Mouse (Mus musculus): Measurements from ENCODE around the gene Tas1r1. TPM values are rescaled to one million over a fixed set of nuclear protein-coding genes. Genes with fewer than 3 reads are reported as not detected.

Gene Tas1r1
- total and polyA plus RNA-seq, 2 experiments from 2014 or later: 0.42 to 1.7 TPM

- ATAC-seq (0 out of 2 replicates have a peak, but pooled peaks have one; percentile 21), DNase-seq (ENCODE audit: low spot score) (no peak)
- Histone ChIP-seq H3K4me2 (ENCODE audit: low read depth, low read length) (no peak overlapping the region), H3K27me3 (ENCODE audit: insufficient read depth, low read length) (no peaks in the 10 kb centered on the region), H3K9ac (replicated peaks; ENCODE audit: low read length) (no peak overlapping the region), H3K9me3 (ENCODE audit: low read length) (no peaks in the 10 kb centered on the region), H3K4me3 (ENCODE audit: low read length) (no peak overlapping the region), H3K27ac (no peak overlapping the region), H3K36me3 (ENCODE audit: insufficient read depth, low read length) (no peaks in the 10 kb centered on the region), H3K4me1 (ENCODE audit: insufficient read depth, low read length) (0 out of 2 replicates have a peak, but pooled peaks cover 3% of the 10 kb centered on the region)
- 42% methylated on average over 7 of the region's 7 CpGs for WGBS
- TF ChIP-seq CTCF (IDR thresholded peaks at IDR 0.05; ENCODE audit: low read depth): no peak
Observed at GRCm38 (mm10) chr4:152079931-152080330, 41.6 kb upstream of the Tas1r1 start.

GRCm38 (mm10) chr4:152079261-152079660 lies 40.9 kb upstream of the Tas1r1 start:
- no peak overlapping the region for H3K4me2 ChIP-seq (ENCODE audit: low read depth, low read length)
- no peaks in the 10 kb centered on the region for H3K36me3 ChIP-seq (ENCODE audit: insufficient read depth, low read length)
- no peak overlapping the region for H3K4me3 ChIP-seq (ENCODE audit: low read length)
- no peaks in the 10 kb centered on the region for H3K9me3 ChIP-seq (ENCODE audit: low read length)
- no peak for DNase-seq (ENCODE audit: low spot score)
- WGBS: 94% methylated on average over 3 of the region's 3 CpGs
- H3K4me1 ChIP-seq (ENCODE audit: insufficient read depth, low read length): 0 out of 2 replicates have a peak, but pooled peaks cover 3% of the 10 kb centered on the region
- H3K27ac ChIP-seq: no peak overlapping the region
- no peak for ATAC-seq
- H3K9ac ChIP-seq (replicated peaks; ENCODE audit: low read length): no peak overlapping the region
- no peak for TF ChIP-seq CTCF (IDR thresholded peaks at IDR 0.05; ENCODE audit: low read depth)
- H3K27me3 ChIP-seq (ENCODE audit: insufficient read depth, low read length): no peaks in the 10 kb centered on the region

GRCm38 (mm10) chr4:152078105-152078530 lies 39.8 kb upstream of the Tas1r1 start:
- ATAC-seq: no peak
- WGBS: 83% methylated on average over 10 of the region's 10 CpGs

GRCm38 (mm10) chr4:152077191-152077590 lies 38.8 kb upstream of the Tas1r1 start:
- no peak overlapping the region for H3K4me2 ChIP-seq (ENCODE audit: low read depth, low read length)
- no peaks in the 10 kb centered on the region for H3K9me3 ChIP-seq (ENCODE audit: low read length)
- H3K4me1 ChIP-seq (ENCODE audit: insufficient read depth, low read length): 0 out of 2 replicates have a peak, but pooled peaks cover 8% of the 10 kb centered on the region
- H3K9ac ChIP-seq (replicated peaks; ENCODE audit: low read length): no peak overlapping the region
- no peak overlapping the region for H3K4me3 ChIP-seq (ENCODE audit: low read length)
- no peak for TF ChIP-seq CTCF (IDR thresholded peaks at IDR 0.05; ENCODE audit: low read depth)
- H3K27ac ChIP-seq: no peak overlapping the region
- DNase-seq (ENCODE audit: low spot score) (no peak), ATAC-seq (no peak)
- no peaks in the 10 kb centered on the region for H3K27me3 ChIP-seq (ENCODE audit: insufficient read depth, low read length)
- no peaks in the 10 kb centered on the region for H3K36me3 ChIP-seq (ENCODE audit: insufficient read depth, low read length)
- WGBS: 82% methylated on average over 9 of the region's 9 CpGs

More at GRCm38 (mm10) chr4:152078105-152078530, 39.8 kb upstream of the Tas1r1 start:
- no peaks in the 10 kb centered on the region for H3K9me3 ChIP-seq (ENCODE audit: low read length)
- 0 out of 2 replicates have a peak, but pooled peaks cover 8% of the 10 kb centered on the region for H3K4me1 ChIP-seq (ENCODE audit: insufficient read depth, low read length)
- DNase-seq (ENCODE audit: low spot score): no peak
- H3K9ac ChIP-seq (replicated peaks; ENCODE audit: low read length): no peak overlapping the region
- H3K27ac ChIP-seq: no peak overlapping the region
- no peaks in the 10 kb centered on the region for H3K27me3 ChIP-seq (ENCODE audit: insufficient read depth, low read length)
- no peak for TF ChIP-seq CTCF (IDR thresholded peaks at IDR 0.05; ENCODE audit: low read depth)
- H3K36me3 ChIP-seq (ENCODE audit: insufficient read depth, low read length): no peaks in the 10 kb centered on the region
- no peak overlapping the region for H3K4me2 ChIP-seq (ENCODE audit: low read depth, low read length)
- H3K4me3 ChIP-seq (ENCODE audit: low read length): no peak overlapping the region

DNA sequence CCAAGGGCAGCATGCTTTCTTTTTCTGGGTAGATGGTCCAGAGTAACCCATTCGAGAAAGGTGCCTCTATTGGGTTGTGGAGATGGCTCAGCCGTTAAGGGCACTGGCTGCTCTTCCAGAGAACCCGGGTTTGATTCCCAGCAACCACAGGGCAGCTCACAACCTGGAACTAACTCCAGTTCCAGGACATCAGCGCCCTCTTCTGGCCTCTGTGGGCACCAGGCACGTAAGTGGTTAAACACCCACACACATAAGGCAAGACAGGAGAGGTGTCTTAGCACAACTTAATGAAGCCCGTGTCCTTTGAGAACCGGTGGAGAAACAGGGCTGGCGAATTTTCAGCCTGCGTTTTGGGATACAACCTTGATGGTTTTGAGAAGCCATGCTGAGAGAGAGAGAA lies 36.2 kb upstream of the Tas1r1 start:
- DNase-seq (ENCODE audit: low spot score) (no peak), ATAC-seq (no peak)
- H3K36me3 ChIP-seq (ENCODE audit: insufficient read depth, low read length): no peaks in the 10 kb centered on the region
- H3K4me1 ChIP-seq (ENCODE audit: insufficient read depth, low read length): 0 out of 2 replicates have a peak, but pooled peaks cover 8% of the 10 kb centered on the region
- no peak overlapping the region for H3K9ac ChIP-seq (replicated peaks; ENCODE audit: low read length)
- H3K4me3 ChIP-seq (ENCODE audit: low read length): no peak overlapping the region
- H3K4me2 ChIP-seq (ENCODE audit: low read depth, low read length): no peak overlapping the region
- H3K27ac ChIP-seq: no peak overlapping the region
- H3K27me3 ChIP-seq (ENCODE audit: insufficient read depth, low read length): no peaks in the 10 kb centered on the region
- WGBS: 89% methylated on average over 9 of the region's 9 CpGs
- peak; percentile 16; the same call in 1 of the 2 replicates for TF ChIP-seq CTCF (IDR thresholded peaks at IDR 0.05; ENCODE audit: low read depth)
- H3K9me3 ChIP-seq (ENCODE audit: low read length): no peaks in the 10 kb centered on the region

DNA sequence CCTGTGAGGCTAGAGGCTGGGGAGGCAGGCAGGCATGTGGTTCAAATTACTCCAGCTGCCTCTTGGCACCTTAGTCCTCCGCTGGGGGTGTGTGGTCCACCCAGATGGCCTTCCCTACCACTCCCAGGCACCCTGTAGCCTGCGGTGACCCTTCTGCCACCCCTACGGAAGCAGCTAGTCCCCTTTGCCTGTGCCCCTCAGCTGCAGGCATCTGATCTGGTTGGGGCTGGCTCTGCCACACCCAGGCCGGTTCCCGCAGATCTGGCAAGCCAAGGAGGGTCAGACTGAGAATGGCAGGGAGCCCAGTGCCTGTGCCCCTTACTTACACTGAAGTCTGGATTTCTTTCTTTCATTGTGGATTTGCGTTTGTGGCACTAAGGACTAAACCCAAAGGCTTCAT lies 35.3 kb upstream of the Tas1r1 start:
- DNase-seq (ENCODE audit: low spot score) (no peak), ATAC-seq (no peak)
- H3K9me3 ChIP-seq (ENCODE audit: low read length): no peaks in the 10 kb centered on the region
- H3K9ac ChIP-seq (replicated peaks; ENCODE audit: low read length): no peak overlapping the region
- no peak for TF ChIP-seq CTCF (IDR thresholded peaks at IDR 0.05; ENCODE audit: low read depth)
- WGBS: 52% methylated on average over 6 of the region's 6 CpGs
- H3K27me3 ChIP-seq (ENCODE audit: insufficient read depth, low read length): no peaks in the 10 kb centered on the region
- no peak overlapping the region for H3K4me3 ChIP-seq (ENCODE audit: low read length)
- H3K27ac ChIP-seq: no peak overlapping the region
- 0 out of 2 replicates have a peak, but pooled peaks cover 8% of the 10 kb centered on the region for H3K4me1 ChIP-seq (ENCODE audit: insufficient read depth, low read length)
- no peaks in the 10 kb centered on the region for H3K36me3 ChIP-seq (ENCODE audit: insufficient read depth, low read length)
- H3K4me2 ChIP-seq (ENCODE audit: low read depth, low read length): no peak overlapping the region

GRCm38 (mm10) chr4:152072655-152073054 lies 34.3 kb upstream of the Tas1r1 start:
- WGBS: 37% methylated on average over 10 of the region's 10 CpGs
- no peaks in the 10 kb centered on the region for H3K36me3 ChIP-seq (ENCODE audit: insufficient read depth, low read length)
- TF ChIP-seq CTCF (IDR thresholded peaks at IDR 0.05; ENCODE audit: low read depth): no peak
- ATAC-seq (no peak), DNase-seq (ENCODE audit: low spot score) (peak; percentile 40)
- H3K4me3 ChIP-seq (ENCODE audit: low read length): no peak overlapping the region
- H3K9me3 ChIP-seq (ENCODE audit: low read length): no peaks in the 10 kb centered on the region
- H3K4me2 ChIP-seq (ENCODE audit: low read depth, low read length): peak overlapping the region; percentile 18; the same call in 1 of the 2 replicates
- no peaks in the 10 kb centered on the region for H3K27me3 ChIP-seq (ENCODE audit: insufficient read depth, low read length)
- H3K9ac ChIP-seq (replicated peaks; ENCODE audit: low read length): no peak overlapping the region
- H3K4me1 ChIP-seq (ENCODE audit: insufficient read depth, low read length): 0 out of 2 replicates have a peak, but pooled peaks cover 5% of the 10 kb centered on the region
- H3K27ac ChIP-seq: peak overlapping the region; percentile 52; the same call in 1 of the 2 replicates
